Mouse (Mus musculus) spleen, postnatal 4 days (tissue): Measurements from ENCODE around the gene Irak1.
A peak's percentile ranks its signal among the peaks of the same experiment; 100 is the strongest.

Source experiments
- DNase-seq, 2 experiments: peaks; one replicate each; pipeline ENCODE4 v3.0.0; 2022; ENCODE audit warnings: low spot score in 2 of 2

Gene Irak1

DNA sequence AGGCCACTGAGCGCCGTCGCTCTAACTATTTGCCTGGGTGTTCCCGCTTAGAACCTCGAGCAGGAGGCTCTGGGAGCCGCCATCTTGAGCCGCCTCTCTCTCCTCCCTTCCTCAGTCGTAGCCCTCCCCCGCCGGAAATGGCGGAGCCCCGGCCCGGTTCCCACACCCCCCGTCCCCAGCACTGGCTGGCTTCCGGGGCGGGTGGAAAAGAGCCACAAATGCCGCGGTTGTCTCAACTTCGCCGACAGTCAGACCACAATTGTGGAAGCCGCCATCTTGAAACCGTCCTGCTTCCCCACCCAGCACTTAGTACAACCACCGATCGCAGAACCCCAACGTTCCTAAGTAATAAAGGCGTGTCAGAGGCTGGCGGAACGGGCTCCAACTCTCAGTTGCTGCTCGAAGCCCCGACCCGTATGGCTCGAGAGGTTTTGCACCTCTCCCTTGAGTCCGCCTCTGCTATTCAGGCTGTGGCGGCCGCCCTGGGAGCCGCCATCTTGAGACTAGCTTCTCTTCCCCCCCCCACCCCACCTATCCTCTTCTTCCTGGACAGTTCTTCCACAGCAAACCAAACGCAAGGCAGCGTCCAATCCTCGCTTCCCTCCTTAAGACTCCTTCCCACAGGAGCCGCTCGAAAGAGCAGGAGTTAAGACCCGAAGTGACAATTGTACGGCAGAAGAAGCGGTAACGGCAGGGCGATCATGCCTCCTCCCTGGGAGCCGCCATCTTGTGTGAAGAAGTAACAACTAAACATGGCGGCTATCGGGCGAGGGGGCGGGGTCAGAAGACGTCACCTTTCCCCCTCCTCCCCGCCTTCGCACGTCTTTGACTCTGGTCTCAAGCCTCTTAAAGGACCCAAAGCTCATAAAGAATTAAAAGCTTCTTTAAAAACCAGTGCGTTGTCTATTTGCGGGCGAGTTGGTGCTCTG is 57.2 kb downstream of the Irak1 start, which contains the start of gene Hcfc1:
TSS of gene Hcfc1 (minus strand) at position 110 of the 929 bp plus-strand sequence.
- peak; percentile 88 to 92 for DNase-seq

DNA sequence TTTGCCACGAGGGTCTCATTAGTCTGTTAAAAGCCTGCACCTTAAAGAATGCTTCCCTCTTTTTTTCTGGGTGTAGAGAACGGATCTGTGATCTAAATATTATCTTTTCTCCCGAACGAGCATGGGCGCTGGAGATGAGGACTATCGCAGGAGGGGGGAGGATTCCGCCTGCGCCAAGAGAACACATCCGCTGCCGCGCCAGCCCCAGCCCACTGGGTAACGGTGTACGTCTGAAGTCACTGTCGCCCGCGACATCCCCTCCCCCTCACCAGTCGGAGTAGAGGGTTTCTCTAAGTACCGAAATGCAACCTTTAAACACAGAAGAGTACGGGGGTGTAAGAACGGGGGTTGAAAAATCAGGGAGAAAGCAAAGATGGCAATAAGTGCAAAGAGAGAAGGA is 58.4 kb downstream of the Irak1 start:
- peak; percentile 51 to 72 for DNase-seq

DNA sequence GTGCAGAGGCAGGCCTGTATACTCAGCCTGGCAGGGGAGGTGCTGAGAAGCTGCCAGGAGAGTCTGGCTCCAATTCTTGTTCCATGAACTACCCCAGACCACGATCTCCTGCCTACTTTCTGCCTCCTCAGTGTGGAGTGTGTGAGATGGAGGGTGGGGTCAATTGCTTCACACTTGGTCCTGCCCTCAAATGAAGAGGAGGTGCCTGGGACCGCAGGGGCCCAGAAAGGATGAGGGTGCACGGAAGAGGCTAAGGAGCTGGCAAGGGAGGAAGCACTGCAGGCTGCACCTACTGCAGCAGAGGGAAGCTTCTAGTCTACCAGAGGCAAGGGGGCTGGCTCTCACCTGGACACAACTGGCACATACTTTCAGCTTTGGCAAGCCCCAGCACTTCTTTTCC is 59.4 kb downstream of the Irak1 start:
- DNase-seq, result peak; percentile 38 to 71
